Mouse (Mus musculus) cortical plate, adult 2 months (tissue): ENCODE results near the gene Skor1.

Source experiments
- CTCF ChIP-seq: fragments of 200-500 bp; IDR thresholded peaks from 2 replicates; pipeline ENCODE4 v1.5.1; 2011; ENCODE audit warnings: mild to moderate bottlenecking, control low read depth, low read length; ENCODE audit not compliant: insufficient read depth; ENCODE audit errors: extremely low read depth
- POLR2A ChIP-seq: fragments of 200-500 bp; IDR thresholded peaks from 2 replicates; pipeline ENCODE4 v1.6.1; 2011; ENCODE audit warnings: mild to moderate bottlenecking, low read length, control low read depth; ENCODE audit not compliant: insufficient read depth; ENCODE audit errors: extremely low read depth

- no peak for TF ChIP-seq POLR2A
- TF ChIP-seq CTCF = 0 out of 2 replicates have a peak, but pooled peaks have one; percentile 0
These were observed 20.4 kb upstream of the Skor1 start for GRCm38 (mm10) chr9:63169127-63169526.
